Mouse (Mus musculus): ENCODE data around the gene Gpn3.

- TF ChIP-seq HCFC1 (IDR thresholded peaks at IDR 0.05; ENCODE audit: borderline replicate concordance, insufficient read depth, low read length) (no peak), ZNF384 (IDR thresholded peaks at IDR 0.05; ENCODE audit: low read depth, low read length) (no peak), CHD2 (IDR thresholded peaks at IDR 0.05; ENCODE audit: low read depth, low read length) (no peak), ZC3H11A (IDR thresholded peaks at IDR 0.05; ENCODE audit: borderline replicate concordance, low read depth, low read length) (no peak)
Observed at GRCm38 (mm10) chr5:122421271-122422068, 49.8 kb downstream of the Gpn3 start, which contains the start of gene Anapc7.

All from ES-E14 (cell line).